Mouse (Mus musculus) cerebellum, adult 2 months (tissue): ENCODE measurements around the gene Hoxa4.

ENCODE experiments used
- CTCF ChIP-seq: fragments of 200-500 bp; IDR thresholded peaks from 2 replicates; pipeline ENCODE4 v1.5.1; 2011; ENCODE audit warnings: low read depth, mild to moderate bottlenecking, control low read depth, low read length, moderate library complexity, borderline replicate concordance; ENCODE audit not compliant: insufficient read depth
- POLR2A ChIP-seq: fragments of 200-500 bp; IDR thresholded peaks from 2 replicates; pipeline ENCODE4 v1.6.1; 2011; ENCODE audit warnings: low read length, control low read depth, borderline replicate concordance; ENCODE audit not compliant: insufficient read depth

DNA sequence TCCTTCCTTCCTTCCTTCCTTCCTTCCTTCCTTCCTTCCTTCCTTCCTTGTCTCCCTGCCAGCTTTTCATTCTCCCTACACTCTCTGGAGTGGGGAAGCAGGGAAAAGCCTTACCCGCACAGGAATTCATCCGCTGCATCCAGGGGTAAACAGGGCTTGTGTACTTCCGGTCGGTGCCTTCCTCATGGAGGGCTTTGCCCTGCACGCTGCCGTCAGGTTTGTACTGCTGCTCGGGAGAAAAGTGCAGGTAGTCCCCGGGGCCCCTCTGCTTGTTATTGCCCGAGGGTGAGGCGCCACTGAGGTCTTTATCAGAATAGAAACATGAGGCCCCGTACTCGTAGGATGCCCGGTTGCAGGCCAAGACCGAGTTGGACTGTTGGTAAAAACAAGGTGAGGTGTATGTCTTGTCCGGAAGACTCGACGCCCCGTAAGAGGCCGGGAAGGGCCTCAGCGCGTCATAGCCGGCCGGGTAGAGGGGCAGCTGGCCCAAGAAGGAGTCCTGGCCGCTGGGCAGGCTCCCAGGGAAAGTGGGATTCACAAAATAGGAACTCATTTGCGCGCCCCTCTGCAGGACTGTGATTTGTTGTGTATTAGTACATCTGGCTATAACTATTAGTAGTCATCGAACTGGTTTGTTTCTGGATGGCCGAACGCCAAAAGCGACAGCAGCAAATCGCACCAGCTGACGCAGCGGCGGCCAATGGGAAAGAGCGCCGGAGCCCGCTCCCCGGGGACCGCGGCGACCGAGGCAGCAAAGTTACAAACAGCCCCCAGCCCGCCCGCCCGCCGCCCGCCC is 16.7 kb upstream of the Hoxa4 start, which contains the start of gene Hoxa6:
- TF ChIP-seq CTCF, result no peak
- no peak for TF ChIP-seq POLR2A
